Mouse (Mus musculus): ENCODE results near the gene Snapin.

Snapin gene

DNA sequence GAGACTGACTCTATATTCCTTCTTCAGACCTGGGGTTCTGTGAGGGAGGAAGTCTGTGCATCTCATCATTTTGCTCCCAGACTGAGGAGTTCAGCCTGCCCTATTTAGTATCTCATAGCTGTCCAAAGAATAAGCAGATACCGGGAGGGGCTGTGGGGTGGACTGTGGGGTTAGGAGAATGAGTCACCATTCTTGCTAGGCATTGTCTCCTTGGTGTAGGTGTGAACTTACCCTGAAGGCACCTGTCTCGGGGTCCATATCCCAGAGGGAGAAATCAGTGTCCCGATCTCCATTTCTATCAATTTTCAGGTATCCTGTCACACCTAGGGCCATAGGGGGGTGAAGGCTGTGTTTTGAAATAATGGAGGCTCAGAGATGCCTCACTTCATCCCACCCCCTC lies 28.9 kb downstream of the Snapin start:
- in situ Hi-C loops (cut with MboI, MseI) = loop anchor here in 1 of 2 experiments (5.0 kb wide), 1 partner anchor 45 kb away; no protein-coding TSS in a partner anchor

DNA sequence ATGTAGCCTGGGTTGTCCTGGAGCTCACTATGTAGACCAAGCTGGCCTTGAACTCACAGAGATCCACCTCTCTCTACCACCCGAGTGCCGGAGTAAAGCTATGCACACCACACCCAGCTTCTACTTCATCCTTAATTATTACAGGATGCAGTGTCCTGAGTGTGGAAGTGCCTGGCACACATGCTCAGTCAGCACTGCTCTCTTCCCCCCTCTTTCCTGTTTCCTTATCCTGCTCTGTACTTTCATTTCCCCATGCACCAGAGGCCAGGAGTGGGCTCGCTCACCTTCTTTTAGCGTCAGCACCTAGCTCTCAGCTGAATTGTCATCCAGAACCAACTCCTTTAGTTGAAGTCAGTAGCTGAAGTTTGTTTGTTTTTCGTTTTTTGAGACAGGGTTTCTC lies 30.5 kb downstream of the Snapin start:
- in situ Hi-C loops (cut with MboI, MseI) = loop anchor here in 1 of 2 experiments (5.0 kb wide), 1 partner anchor 43 kb away; no protein-coding TSS in a partner anchor

DNA sequence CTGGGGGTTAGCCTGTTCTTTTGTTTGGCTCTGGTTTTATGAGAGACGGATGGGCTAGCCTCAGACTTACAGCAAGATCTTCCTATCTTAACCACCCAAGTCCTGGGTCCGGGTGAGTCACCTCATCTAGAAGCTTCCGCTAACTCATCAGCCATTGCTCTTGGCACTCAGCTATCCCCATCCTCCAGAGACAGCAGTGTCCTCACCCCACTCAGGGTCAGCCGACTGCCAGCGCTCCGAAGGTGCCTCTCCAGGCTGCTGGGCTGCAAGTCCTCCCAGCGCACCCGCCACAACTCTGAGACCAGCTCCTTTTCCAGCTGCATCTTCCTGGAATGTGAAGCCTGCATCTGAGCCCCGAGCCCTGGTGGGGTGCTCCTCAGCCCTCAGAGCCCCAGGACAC lies 31.1 kb downstream of the Snapin start:
- in situ Hi-C loops (cut with MboI, MseI) = loop anchor here in 1 of 2 experiments (5.0 kb wide), 1 partner anchor 42 kb away; no protein-coding TSS in a partner anchor

DNA sequence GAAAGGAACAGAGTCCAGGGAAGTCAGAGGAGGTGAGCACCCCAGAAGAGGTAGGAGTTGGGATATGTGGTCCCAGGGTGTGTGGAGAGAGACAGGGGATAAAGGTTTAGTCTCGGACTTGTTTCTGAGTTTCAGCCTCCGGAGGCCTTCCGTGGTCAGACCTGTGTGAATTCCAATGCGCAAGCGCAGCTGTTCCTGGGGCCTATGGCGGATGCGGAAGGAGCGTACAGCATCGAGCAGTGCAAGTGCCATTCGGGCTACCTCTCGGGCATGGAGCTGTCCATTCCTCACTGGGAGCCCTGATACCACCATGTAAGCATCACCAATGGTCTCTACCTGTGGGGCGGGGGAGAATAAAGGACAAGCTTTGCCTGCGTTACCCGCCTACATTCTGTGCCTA lies 35.9 kb downstream of the Snapin start:
- in situ Hi-C loops (cut with MboI, MseI) = no loop called here

DNA sequence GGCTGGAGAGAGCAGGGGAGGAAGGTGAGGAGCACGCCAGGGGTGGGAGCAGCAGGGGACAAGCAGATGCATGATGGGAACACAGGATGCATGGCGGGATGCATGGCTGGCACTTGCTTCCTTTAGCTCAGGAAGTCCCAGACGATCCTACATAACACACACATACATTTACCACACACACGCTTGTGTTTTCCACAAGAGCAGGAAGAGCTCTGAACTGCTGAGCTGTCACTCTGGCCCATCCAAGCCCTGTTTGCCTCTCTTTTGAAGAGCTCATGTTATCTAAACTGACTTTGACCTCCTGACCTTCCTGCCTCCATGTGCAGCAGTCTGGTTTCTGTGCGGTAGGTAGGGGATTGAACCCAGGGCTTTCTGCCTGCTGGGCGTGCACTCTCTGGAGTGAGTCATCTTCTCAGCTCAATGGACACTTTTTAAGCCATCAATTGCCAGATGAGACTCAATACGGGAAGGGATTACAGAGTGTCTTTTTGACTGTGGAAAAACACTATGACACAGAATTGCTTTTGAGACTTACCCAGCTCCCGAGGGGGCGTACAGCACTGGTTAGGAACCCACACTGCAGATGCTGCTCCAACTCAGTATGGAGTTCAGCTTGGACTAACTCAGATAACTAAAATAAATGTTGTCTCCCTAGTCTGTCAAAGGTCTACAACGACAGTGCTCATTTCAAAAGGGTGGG lies 39.3 kb downstream of the Snapin start:
- in situ Hi-C loops (cut with MboI, MseI) = no loop called here

DNA sequence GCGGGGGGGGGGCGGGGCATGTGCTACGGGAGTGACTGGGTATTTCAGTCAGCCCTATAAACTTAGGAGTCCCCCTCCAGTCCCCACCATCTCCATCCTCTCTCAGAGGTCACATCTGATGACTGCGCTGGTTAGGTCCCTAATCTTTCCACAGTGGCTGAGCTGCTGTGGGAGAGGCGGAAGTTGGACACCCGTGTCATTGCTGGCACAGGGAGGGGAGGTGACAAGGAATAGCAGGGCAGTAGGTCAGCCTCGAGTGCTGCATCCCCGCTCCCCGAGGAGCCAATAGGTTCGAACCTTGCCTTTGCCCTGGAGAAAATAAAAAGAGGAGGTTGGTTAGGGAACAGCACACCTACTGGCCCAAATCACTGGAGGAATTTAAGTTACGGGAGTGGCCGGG lies 40.0 kb downstream of the Snapin start:
- in situ Hi-C loops (cut with MboI, MseI) = no loop called here

DNA sequence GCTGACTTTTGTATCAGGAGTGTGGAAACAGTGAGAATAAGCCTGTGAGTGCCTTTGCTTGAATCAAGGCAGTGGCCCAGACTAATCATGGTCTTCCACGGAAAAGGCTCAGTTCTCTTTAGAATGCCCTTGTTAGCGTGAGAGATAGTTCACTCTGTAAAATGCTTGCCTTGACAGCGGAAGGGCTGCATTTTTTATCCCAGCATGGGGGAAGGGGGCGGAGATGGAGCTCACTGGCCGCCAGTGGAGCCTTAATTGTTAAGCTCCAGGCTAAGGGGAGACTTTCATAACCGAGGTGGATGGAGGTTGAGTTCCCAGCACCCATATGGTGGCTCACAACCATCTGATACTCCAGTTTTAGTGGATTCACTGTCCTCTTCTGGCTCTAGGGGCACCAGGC lies 42.2 kb downstream of the Snapin start:
- in situ Hi-C loops (cut with MboI, MseI) = no loop called here

DNA sequence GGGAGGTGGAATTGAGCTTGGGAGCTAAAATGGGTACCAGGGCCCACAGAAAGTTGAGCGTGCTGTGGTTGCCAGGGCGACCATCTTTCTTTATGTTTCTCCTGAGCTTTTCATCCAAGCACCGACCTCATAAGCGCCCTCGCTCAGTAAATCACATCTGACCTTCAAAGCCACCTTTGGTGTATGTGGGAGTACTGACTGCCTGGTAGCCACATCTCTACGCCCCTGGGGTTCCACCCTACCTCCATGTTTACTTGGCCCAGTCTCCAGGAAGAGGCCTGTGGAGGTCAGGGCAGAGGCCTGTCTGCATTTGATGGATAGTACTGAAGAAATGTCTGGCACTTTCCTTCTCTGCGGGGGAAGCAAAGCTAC lies 43.7 kb downstream of the Snapin start:
- in situ Hi-C loops (cut with MboI, MseI) = no loop called here

DNA sequence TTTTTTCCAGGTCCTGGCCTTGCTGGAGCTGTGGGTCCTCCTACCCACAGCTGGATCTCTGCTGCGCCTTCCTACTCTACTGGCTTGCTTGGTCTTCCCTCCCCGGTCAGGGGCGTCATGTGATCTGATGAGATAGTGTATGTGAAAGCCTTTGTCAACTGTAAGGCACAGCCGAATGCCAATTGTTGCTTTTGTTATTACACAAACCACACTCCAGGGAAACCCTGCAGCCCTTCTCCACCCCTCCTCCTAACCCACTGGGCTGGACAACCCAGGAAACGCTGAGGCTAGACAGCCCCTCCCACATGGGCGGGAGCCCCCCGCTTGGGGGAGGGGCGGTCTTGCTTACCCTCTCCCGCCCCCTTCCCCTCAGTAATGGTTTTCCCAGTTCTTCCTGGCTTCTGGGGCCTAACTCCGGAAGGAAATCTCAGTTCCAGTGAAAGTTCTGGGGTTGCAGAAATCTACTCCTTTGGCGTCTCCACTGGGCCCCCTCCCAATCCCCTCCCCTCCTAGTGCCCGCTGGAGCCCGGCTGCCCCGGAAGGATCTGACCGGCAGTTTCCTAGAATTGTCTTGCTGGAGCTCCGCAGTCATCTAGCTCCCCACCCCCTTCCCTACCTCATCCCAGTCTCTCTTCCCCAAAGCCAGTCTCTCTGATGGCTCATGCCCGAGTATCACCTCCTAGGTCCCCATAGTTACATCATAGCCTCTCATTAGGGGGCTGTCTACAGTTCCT lies 44.3 kb downstream of the Snapin start:
- in situ Hi-C loops (cut with MboI, MseI) = no loop called here

DNA sequence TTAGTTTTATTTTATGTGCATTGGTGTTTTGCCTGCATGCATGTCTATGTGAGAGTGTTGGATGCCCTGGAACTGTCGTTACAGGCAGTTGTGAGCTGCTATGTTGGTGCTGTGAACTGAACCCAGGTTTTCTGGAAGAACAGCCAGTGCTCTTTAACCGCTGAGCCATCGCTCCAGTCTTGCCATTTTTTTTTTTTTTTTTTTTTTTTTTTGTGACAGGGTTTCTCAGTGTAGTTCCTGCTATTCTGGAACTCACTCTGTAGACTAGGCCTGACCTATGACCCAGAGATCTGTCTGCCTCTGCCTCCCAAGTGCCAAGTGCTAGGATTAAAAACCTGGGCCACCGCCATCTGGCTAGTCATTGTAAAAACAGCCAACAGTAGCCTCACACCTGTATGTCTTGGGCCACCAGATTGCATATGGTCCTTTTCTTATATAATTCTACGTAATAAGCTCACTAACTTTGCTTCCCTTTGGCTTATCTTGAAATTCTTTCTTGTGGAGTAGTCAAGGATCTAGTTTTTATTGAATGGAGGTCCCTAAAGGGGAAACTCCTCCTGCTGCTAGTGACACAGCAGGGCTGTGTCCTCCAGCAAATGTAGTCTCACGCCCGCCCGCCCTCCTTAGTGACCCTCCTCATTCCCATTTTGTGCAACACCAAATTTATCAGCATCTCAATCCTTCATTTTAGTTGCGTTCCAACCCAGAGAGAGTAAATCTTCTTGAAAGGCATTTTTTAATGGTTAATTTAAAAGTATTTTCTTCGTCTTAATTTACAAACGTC lies 45.2 kb downstream of the Snapin start:
- in situ Hi-C loops (cut with MboI, MseI) = no loop called here

DNA sequence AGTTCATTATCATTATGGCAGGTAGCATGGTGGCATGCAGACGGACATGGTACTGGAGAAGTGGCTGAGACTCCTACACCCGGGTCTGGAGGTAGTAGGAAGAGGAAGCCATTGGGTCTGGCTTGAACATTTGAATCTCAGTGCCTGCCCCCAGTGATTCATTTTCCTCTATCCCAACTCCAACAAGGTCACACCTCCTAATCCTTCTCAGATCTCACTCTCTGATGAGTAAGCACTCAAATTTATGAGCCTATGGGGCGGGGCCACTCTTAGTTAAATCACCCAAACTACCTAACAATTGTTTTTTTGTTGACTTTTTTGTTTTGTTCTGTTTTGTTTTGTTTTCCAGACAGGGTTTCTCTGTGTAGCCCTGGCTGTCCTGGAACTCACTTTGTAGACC lies 46.9 kb downstream of the Snapin start:
- in situ Hi-C loops (cut with MboI, MseI) = no loop called here

DNA sequence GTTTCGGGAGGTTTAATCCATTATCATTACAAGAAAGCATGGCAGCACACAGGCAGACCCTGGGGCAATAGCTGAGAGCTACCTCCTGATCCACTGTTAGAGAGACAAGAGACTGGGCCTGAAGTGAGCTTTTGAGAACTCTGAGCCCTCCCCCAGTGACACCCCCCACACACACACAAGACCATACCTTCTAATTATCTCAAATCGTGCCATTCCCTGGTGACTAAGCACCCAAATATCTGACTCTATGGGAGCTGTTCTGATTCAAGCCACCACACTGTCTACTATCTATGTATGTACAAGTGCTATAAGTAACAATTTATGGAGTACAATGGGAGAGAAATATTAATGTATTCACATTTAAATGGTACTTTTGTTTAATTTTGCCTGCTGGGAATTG lies 50.1 kb downstream of the Snapin start:
- in situ Hi-C loops (cut with MboI, MseI) = no loop called here
